Mouse (Mus musculus) ES-Bruce4 (cell line): ENCODE measurements around the gene Slc6a18. TPM values are rescaled to one million over a fixed set of nuclear protein-coding genes. Genes with fewer than 3 reads are reported as not detected.

Source experiments
- H3K27ac ChIP-seq: 2 replicates; pipeline ENCODE4 v1.5.1; 2012; ENCODE audit warnings: low read length, inconsistent platforms; ENCODE audit not compliant: insufficient read depth
- H3K27me3 ChIP-seq: 2 replicates; pipeline ENCODE4 v1.6.1; 2012; ENCODE audit warnings: mild to moderate bottlenecking, low read length, inconsistent platforms; ENCODE audit not compliant: control insufficient read depth, poor library complexity, insufficient read depth, severe bottlenecking
- H3K36me3 ChIP-seq: 2 replicates; pipeline ENCODE4 v1.6.1; 2012; ENCODE audit warnings: inconsistent platforms, mild to moderate bottlenecking, low read length, moderate library complexity; ENCODE audit not compliant: control insufficient read depth, poor library complexity, insufficient read depth, severe bottlenecking
- H3K4me1 ChIP-seq: one replicate; pipeline ENCODE4 v1.8.1; 2011; ENCODE audit warnings: low read length; ENCODE audit not compliant: control insufficient read depth, insufficient read depth
- H3K4me3 ChIP-seq: 2 replicates; pipeline ENCODE4 v1.5.1; 2011; ENCODE audit warnings: low read depth, mild to moderate bottlenecking, low read length
- H3K9ac ChIP-seq: 2 replicates; pipeline ENCODE4 v1.6.1; 2012; ENCODE audit warnings: low read depth, mild to moderate bottlenecking, inconsistent platforms; ENCODE audit not compliant: poor library complexity, severe bottlenecking
- H3K9me3 ChIP-seq: replicated peaks from 2 replicates; pipeline ENCODE4 v1.6.1; 2012; ENCODE audit warnings: mild to moderate bottlenecking, low read length, inconsistent platforms; ENCODE audit not compliant: control insufficient read depth, poor library complexity, insufficient read depth, severe bottlenecking
- CTCF ChIP-seq: IDR thresholded peaks from one replicate; pipeline ENCODE4 v1.8.1; 2011; ENCODE audit warnings: low read depth, low read length
- EP300 ChIP-seq: IDR thresholded peaks from 2 replicates; pipeline ENCODE4 v1.6.1; 2011; ENCODE audit warnings: low read depth, low read length; ENCODE audit not compliant: insufficient read depth
- POLR2A ChIP-seq: IDR thresholded peaks from one replicate; pipeline ENCODE4 v1.8.1; 2011; ENCODE audit warnings: low read length; ENCODE audit not compliant: insufficient read depth
- polyA plus RNA-seq: library from polyadenylated mRNA; stranded (reverse); fragments of >200 nt; gene quantifications from 2 replicates; pipeline ENCODE4 v1.2.4, GENCODE M21; 2011; ENCODE audit warnings: low read depth; ENCODE audit not compliant: missing spikeins, insufficient read depth, insufficient read length

The Slc6a18 gene
- polyA plus RNA-seq, 1 experiment = not detected

DNA sequence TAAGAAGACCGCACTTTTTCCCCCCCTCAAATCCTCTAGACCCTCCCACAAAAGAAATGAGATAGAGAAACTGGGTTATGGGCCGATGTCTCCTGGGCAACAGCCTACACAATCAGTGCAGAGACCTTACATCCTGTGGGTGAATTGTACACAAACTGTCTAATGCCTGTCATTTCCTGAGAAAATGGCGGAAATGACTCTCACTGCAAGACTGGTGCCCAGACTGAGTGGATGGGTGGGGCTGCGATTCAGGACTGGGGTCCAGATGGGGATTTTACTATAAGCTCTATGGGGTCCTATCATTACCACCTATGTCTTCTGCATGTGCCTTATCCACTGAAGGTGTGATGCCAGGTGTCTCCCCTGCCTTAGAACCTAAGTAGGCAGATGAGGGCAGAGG, 25.0 kb upstream of the Slc6a18 start:
- no peaks in the 10 kb centered on the region for H3K4me1 ChIP-seq
- H3K27ac ChIP-seq = no peak overlapping the region
- TF ChIP-seq POLR2A (no peak), EP300 (no peak)
- no peaks in the 10 kb centered on the region for H3K9me3 ChIP-seq
- H3K36me3 ChIP-seq = no peaks in the 10 kb centered on the region
- H3K9ac ChIP-seq = no peak overlapping the region
- H3K4me3 ChIP-seq = no peak overlapping the region
- no peaks in the 10 kb centered on the region; the same call in 1 of the 2 replicates for H3K27me3 ChIP-seq

DNA sequence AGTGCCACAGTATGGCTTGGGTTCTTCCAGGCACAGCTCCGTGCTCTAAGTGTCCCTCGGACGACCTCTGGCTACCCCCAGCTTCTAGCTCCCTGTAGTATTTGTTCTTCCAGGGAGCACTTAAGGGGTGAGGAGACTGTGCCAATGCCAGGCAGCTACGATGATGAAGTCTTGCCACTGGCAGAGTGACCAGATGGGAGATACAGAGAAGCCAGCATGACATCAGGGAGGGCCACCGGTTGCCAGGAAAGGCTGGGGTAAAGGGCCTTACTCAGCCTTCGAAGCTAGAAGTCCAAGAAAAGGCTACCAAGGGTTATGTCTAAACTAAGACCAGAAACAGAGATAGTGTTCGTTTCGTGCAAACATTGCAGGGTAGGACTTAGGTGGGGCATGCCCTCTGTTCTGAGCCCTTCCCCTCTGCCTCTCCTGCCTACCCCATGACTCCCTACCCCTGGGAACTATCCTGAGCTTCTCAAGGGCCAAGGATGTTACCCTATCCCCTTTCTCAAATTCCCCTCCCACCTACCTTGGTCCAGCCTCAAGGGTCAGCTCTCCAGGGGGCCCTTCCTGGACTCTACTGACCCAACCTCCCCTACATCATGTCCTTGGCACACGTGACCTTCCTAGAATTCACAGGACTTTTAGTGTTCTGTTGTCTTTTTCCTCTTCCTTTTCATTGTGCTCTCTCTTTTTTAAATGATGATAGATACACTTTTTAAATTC, 23.5 kb upstream of the Slc6a18 start:
- no peaks in the 10 kb centered on the region; the same call in 1 of the 2 replicates for H3K27me3 ChIP-seq
- H3K9me3 ChIP-seq = no peaks in the 10 kb centered on the region
- no peaks in the 10 kb centered on the region for H3K4me1 ChIP-seq
- no peaks in the 10 kb centered on the region for H3K36me3 ChIP-seq
- H3K4me3 ChIP-seq = no peak overlapping the region
- no peak overlapping the region for H3K27ac ChIP-seq
- TF ChIP-seq EP300 (no peak), CTCF (no peak), POLR2A (no peak)
- no peak overlapping the region for H3K9ac ChIP-seq

GRCm38 (mm10) chr13:73700554-73700953, 22.7 kb upstream of the Slc6a18 start:
- Histone ChIP-seq H3K9ac (no peak overlapping the region), H3K27ac (no peak overlapping the region), H3K4me3 (no peak overlapping the region), H3K27me3 (no peaks in the 10 kb centered on the region), H3K36me3 (no peaks in the 10 kb centered on the region), H3K4me1 (no peaks in the 10 kb centered on the region), H3K9me3 (no peaks in the 10 kb centered on the region)
- TF ChIP-seq CTCF = no peak
- no peak for TF ChIP-seq EP300
- no peak for TF ChIP-seq POLR2A

GRCm38 (mm10) chr13:73699714-73700113, 21.9 kb upstream of the Slc6a18 start:
- H3K4me3 ChIP-seq = no peak overlapping the region
- H3K36me3 ChIP-seq = no peaks in the 10 kb centered on the region
- H3K27ac ChIP-seq = no peak overlapping the region
- TF ChIP-seq POLR2A (no peak), CTCF (no peak), EP300 (no peak)
- no peaks in the 10 kb centered on the region for H3K9me3 ChIP-seq
- no peaks in the 10 kb centered on the region for H3K4me1 ChIP-seq
- no peak overlapping the region for H3K9ac ChIP-seq
- H3K27me3 ChIP-seq = no peaks in the 10 kb centered on the region

DNA sequence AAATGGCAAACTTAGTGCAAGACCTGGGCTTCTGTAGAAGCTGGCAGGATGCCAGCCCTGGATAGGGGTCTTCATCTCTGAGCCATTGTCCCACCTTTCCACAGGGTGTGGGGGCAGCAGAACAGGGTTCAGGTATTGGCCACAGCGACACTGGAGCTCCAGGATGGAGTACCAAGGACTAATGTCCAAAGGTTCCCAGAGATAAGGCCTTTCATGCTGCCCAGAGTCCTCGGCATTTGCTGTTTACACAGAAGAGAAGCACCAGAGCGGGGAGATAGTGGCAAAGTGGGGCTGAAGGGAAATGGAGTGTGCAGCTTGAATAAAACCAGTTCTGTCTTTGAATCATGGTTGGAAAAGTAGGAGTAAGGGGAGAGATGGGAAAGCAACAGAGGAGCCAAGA, 18.7 kb upstream of the Slc6a18 start:
- no peaks in the 10 kb centered on the region for H3K27me3 ChIP-seq
- no peaks in the 10 kb centered on the region for H3K4me1 ChIP-seq
- no peak overlapping the region for H3K9ac ChIP-seq
- TF ChIP-seq EP300 (no peak), CTCF (no peak), POLR2A (no peak)
- H3K36me3 ChIP-seq = no peaks in the 10 kb centered on the region
- H3K9me3 ChIP-seq = no peaks in the 10 kb centered on the region
- no peak overlapping the region for H3K4me3 ChIP-seq
- H3K27ac ChIP-seq = no peak overlapping the region

DNA sequence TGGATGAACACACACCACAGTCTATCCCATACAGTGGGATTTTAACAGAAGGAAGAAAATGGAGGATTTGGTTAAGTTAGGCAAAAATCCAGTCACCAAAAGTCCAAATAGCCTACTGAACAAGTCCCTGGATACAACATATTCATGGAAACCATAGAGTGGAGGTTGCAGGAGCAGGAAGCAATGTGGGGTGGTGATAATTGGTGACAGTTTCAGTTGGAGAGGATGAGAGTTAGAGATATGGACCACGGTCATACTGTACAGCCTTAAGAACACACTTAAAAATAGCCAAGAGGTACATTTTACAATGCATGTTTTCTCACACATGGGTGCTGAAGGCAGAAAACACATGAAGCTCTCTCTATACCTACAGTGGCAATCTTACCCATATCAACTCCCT, 17.1 kb upstream of the Slc6a18 start:
- no peak overlapping the region for H3K4me3 ChIP-seq
- no peaks in the 10 kb centered on the region for H3K4me1 ChIP-seq
- no peak for TF ChIP-seq CTCF
- TF ChIP-seq POLR2A = no peak
- TF ChIP-seq EP300 = no peak
- no peak overlapping the region for H3K27ac ChIP-seq
- H3K27me3 ChIP-seq = no peaks in the 10 kb centered on the region
- no peaks in the 10 kb centered on the region for H3K36me3 ChIP-seq
- H3K9me3 ChIP-seq = no peaks in the 10 kb centered on the region
- H3K9ac ChIP-seq = no peak overlapping the region
